Mouse (Mus musculus): Measurements from ENCODE around the gene Fgfr2.

- TF ChIP-seq CTCF (conservative IDR thresholded peaks at IDR 0.05; ENCODE audit: low read length) = no peak
- no peak for TF ChIP-seq POU5F1 (IDR thresholded peaks at IDR 0.05; ENCODE audit: borderline replicate concordance, low read length)
These were observed 2307.5 kb downstream of the Fgfr2 start for GRCm38 (mm10) chr7:130815601-130816000.

Data from E14TG2a.4 (cell line).